Mouse (Mus musculus) liver, adult 2 months (tissue): Measurements from ENCODE around the gene Slc2a9. TPM values are rescaled to one million over a fixed set of nuclear protein-coding genes. Genes with fewer than 3 reads are reported as not detected.

Experiments
- DNase-seq: peaks from one replicate; pipeline ENCODE4 v3.0.0-alpha.2; 2011; ENCODE audit warnings: low read depth, low spot score; ENCODE audit errors: extremely low read depth
- H3K27ac ChIP-seq: fragments of 200-500 bp; replicated peaks from 2 replicates; pipeline ENCODE4 v1.5.1; 2012; ENCODE audit warnings: low read depth, mild to moderate bottlenecking, control low read depth, inconsistent platforms, low read length; ENCODE audit not compliant: insufficient read depth
- H3K27me3 ChIP-seq: fragments of 200-500 bp; 2 replicates; pipeline ENCODE4 v1.6.1; 2012; ENCODE audit warnings: mild to moderate bottlenecking, moderate library complexity, low read length, inconsistent platforms; ENCODE audit not compliant: control insufficient read depth, insufficient read depth
- H3K36me3 ChIP-seq: fragments of 200-500 bp; 2 replicates; pipeline ENCODE4 v1.6.1; 2012; ENCODE audit warnings: low read length, inconsistent platforms; ENCODE audit not compliant: control insufficient read depth, insufficient read depth
- H3K4me1 ChIP-seq: fragments of 200-500 bp; 2 replicates; pipeline ENCODE4 v1.6.1; 2011; ENCODE audit warnings: low read length; ENCODE audit not compliant: control insufficient read depth, insufficient read depth
- H3K4me3 ChIP-seq: fragments of 200-500 bp; 2 replicates; pipeline ENCODE4 v1.5.1; 2011; ENCODE audit warnings: low read depth, mild to moderate bottlenecking, control low read depth, low read length, moderate library complexity; ENCODE audit not compliant: insufficient read depth
- H3K79me2 ChIP-seq: fragments of 200-500 bp; 2 replicates; pipeline ENCODE4 v1.6.1; 2012; ENCODE audit warnings: inconsistent platforms, mild to moderate bottlenecking, low read length, moderate library complexity; ENCODE audit not compliant: control insufficient read depth, insufficient read depth
- H3K9ac ChIP-seq: fragments of 200-500 bp; 2 replicates; pipeline ENCODE4 v1.6.1; 2012; ENCODE audit warnings: low read depth, mild to moderate bottlenecking, control low read depth, inconsistent platforms, low read length
- CTCF ChIP-seq: fragments of 200-500 bp; IDR thresholded peaks from 2 replicates; pipeline ENCODE4 v1.5.1; 2011; ENCODE audit warnings: low read depth, low read length, control low read depth
- POLR2A ChIP-seq: fragments of 200-500 bp; IDR thresholded peaks from 2 replicates; pipeline ENCODE4 v1.6.1; 2011; ENCODE audit warnings: low read length, control low read depth; ENCODE audit not compliant: insufficient read depth; ENCODE audit errors: extremely low read depth
- WGBS: fragments of 180-500 bp; shearing (Covaris S2); methylation state at CpG from one replicate; pipeline ENCODE4 v1.1.7; 2018; 5-methylcytosine and 5-hydroxymethylcytosine counted together
- polyA plus RNA-seq: library from polyadenylated mRNA; depleted of rRNA; stranded (reverse); fragments of >200 nt; gene quantifications from 2 replicates; pipeline ENCODE4 v1.2.3, GENCODE M21; 2012
- total RNA-seq: library from RNA; depleted of rRNA; stranded (reverse); fragments of >200 nt; gene quantifications from 2 replicates; pipeline ENCODE4 v1.2.3, GENCODE M21; 2014

Gene Slc2a9
- total and polyA plus RNA-seq, 2 experiments = 33.0 to 48.3 TPM

DNA sequence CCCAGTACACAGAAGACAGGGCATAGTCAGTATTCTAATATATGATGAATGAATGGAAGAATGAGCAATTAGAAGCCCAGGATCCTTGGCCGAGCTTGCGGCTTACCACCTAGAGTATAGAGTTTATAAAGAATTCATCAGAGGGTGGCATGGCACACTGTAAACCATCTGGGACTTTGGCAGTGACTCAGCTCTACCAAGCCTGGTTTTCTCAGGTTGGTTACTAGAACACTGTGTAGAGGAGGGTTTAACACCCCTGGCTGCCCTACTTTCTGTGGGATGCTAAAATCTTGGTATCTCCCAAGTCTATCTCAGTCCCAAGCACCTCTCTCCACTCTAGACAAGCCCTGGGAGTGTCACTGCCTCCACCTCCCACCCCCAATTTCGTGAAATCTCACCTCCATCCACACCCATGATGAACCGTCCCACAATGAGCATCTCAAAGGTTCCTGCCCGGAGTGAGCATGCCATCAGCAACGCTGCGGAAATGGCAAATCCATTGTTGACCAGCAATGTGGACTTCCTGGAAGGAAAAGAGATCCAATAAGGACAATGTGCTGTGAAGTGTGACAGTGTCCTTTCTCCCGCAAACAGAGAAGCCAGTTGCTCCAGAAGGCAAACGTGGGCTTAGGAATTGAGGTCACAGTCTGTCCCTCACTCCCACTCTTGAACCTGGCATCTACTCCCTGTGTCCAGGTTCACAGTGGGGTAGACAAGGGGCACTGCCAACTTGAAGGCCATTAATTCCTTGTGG lies 62.5 kb downstream of the Slc2a9 start:
- no peak overlapping the region for H3K9ac ChIP-seq
- no peaks in the 10 kb centered on the region for H3K27me3 ChIP-seq
- H3K79me2 ChIP-seq = no peaks in the 10 kb centered on the region
- no peak overlapping the region for H3K27ac ChIP-seq
- 87% methylated on average over 9 of the region's 9 CpGs for WGBS
- TF ChIP-seq CTCF (no peak), POLR2A (no peak)
- no peak for DNase-seq
- no peak overlapping the region for H3K4me3 ChIP-seq
- peaks cover 17% of the 10 kb centered on the region for H3K36me3 ChIP-seq
- H3K4me1 ChIP-seq = no peaks in the 10 kb centered on the region

DNA sequence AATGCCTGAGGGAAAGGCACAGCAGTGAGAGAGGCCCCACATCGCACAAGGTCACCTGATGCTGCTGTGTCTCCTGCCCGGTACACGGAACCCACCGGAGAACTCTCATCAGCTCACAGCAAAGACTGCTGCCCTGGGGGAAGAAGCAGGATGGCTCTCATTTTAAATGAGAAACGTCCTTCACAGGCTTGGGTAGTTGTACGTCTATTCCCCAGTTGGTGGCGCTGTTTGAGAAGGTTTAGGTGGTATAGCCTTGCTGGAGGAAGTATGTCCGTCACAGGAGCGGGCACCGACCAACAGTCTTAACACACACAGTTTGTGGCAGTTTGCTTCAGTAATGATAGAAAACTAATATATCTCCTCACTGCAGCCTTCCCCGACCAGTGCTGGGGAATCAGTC lies 66.3 kb downstream of the Slc2a9 start:
- Histone ChIP-seq H3K27me3 (no peaks in the 10 kb centered on the region), H3K4me3 (no peak overlapping the region), H3K36me3 (peaks cover 27% of the 10 kb centered on the region), H3K79me2 (no peaks in the 10 kb centered on the region), H3K9ac (no peak overlapping the region), H3K4me1 (no peaks in the 10 kb centered on the region), H3K27ac (no peak overlapping the region)
- WGBS = 94% methylated on average over 11 of the region's 11 CpGs
- TF ChIP-seq CTCF (peak; percentile 12; the same call in 1 of the 2 replicates), POLR2A (no peak)
- DNase-seq = peak; percentile 5

- Histone ChIP-seq H3K4me1 (no peaks in the 10 kb centered on the region), H3K9ac (no peak overlapping the region), H3K79me2 (no peaks in the 10 kb centered on the region), H3K27me3 (no peaks in the 10 kb centered on the region), H3K4me3 (no peak overlapping the region), H3K36me3 (peaks cover 22% of the 10 kb centered on the region), H3K27ac (no peak overlapping the region)
- WGBS = 85% methylated on average over 3 of the region's 3 CpGs
- no peak for DNase-seq
- TF ChIP-seq CTCF (no peak), POLR2A (no peak)
Measured at GRCm38 (mm10) chr5:38434875-38435274, 68.1 kb downstream of the Slc2a9 start.

DNA sequence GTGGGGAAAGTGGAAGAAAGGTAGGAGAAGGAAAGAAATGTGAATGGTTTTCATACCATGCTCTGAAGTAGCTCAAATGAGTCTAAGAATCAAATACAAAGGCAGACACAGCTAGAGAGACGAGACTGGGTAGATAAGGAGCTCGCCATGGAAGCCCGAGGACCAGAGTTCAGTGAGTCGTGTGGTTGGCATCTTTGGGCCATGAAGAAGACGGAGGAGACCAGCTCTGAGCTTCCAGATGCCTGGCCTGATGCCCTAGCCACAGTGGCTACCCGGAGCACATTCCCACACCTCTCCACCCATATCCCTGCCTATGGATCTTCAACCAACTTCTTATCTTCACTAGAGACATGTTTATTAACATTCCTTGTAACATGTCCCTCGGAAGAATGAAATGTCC lies 71.7 kb downstream of the Slc2a9 start:
- H3K4me3 ChIP-seq = no peak overlapping the region
- TF ChIP-seq POLR2A (no peak), CTCF (no peak)
- no peaks in the 10 kb centered on the region for H3K27me3 ChIP-seq
- no peaks in the 10 kb centered on the region for H3K79me2 ChIP-seq
- H3K4me1 ChIP-seq = no peaks in the 10 kb centered on the region
- 87% methylated on average over 7 of the region's 7 CpGs for WGBS
- peaks cover 13% of the 10 kb centered on the region; the same call in 1 of the 2 replicates for H3K36me3 ChIP-seq
- H3K9ac ChIP-seq = no peak overlapping the region
- H3K27ac ChIP-seq = no peak overlapping the region
- no peak for DNase-seq

DNA sequence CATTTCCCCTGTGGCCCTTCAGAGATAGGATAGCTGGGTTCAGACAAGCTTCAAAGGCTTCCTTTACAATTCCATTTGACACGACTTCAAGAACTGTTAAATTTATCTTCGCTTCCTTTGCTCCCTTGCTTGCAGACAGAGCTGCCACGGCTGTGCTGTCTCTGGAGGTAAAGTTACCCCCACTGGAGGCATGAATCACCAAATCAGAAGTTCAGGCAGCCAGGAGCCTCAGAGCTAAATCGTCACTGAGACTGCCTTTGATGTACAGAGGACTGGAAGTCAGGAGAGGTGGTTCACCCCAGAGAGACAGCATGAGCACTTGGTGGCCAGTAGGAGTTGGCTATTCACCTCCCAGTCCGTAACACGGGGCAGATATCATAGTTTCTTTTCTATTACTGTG lies 73.8 kb downstream of the Slc2a9 start:
- TF ChIP-seq POLR2A (no peak), CTCF (no peak)
- WGBS = 78% methylated on average over 6 of the region's 6 CpGs
- Histone ChIP-seq H3K27ac (no peak overlapping the region), H3K79me2 (no peaks in the 10 kb centered on the region), H3K9ac (no peak overlapping the region), H3K27me3 (no peaks in the 10 kb centered on the region), H3K4me3 (no peak overlapping the region), H3K4me1 (no peaks in the 10 kb centered on the region), H3K36me3 (peaks cover 12% of the 10 kb centered on the region; the same call in 1 of the 2 replicates)
- no peak for DNase-seq

DNA sequence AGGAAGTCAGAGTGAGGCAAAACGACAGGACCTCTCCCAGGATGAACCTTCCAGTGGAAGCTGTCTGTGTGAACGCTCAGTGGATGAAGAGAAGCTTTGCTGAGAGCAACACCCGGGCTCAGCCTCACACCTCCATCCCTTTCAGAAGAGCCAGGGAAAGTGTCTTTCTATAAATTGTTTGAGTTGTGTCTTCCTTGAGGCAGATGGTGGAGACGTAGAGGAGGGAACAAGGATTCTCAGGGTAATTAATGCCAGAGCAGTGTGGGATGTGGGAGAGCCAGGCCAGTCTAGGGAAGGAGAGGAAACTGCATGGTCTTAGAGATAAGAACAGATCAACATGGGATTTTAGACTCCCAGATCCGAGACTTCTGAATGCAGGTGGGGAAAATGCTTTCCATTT lies 75.2 kb downstream of the Slc2a9 start:
- H3K4me3 ChIP-seq = no peak overlapping the region
- H3K79me2 ChIP-seq = no peaks in the 10 kb centered on the region
- H3K27ac ChIP-seq = no peak overlapping the region
- H3K9ac ChIP-seq = no peak overlapping the region
- 83% methylated on average over 5 of the region's 5 CpGs for WGBS
- H3K27me3 ChIP-seq = no peaks in the 10 kb centered on the region
- H3K36me3 ChIP-seq = peaks cover 9% of the 10 kb centered on the region; the same call in 1 of the 2 replicates
- DNase-seq = no peak
- H3K4me1 ChIP-seq = no peaks in the 10 kb centered on the region
- TF ChIP-seq POLR2A (no peak), CTCF (no peak)
